Mouse (Mus musculus) retina, postnatal 7 days (tissue): ENCODE data around the gene Zfp53.
"Not testable (repeated sequence)": the region's sequence is repeated elsewhere in the genome, so short reads cannot be mapped to it uniquely, and the experiment has no call there.

Source experiments
- DNase-seq: peaks from one replicate; pipeline ENCODE4 v3.0.0-alpha.2; 2012; ENCODE audit warnings: low read depth, low spot score

Gene Zfp53

DNA sequence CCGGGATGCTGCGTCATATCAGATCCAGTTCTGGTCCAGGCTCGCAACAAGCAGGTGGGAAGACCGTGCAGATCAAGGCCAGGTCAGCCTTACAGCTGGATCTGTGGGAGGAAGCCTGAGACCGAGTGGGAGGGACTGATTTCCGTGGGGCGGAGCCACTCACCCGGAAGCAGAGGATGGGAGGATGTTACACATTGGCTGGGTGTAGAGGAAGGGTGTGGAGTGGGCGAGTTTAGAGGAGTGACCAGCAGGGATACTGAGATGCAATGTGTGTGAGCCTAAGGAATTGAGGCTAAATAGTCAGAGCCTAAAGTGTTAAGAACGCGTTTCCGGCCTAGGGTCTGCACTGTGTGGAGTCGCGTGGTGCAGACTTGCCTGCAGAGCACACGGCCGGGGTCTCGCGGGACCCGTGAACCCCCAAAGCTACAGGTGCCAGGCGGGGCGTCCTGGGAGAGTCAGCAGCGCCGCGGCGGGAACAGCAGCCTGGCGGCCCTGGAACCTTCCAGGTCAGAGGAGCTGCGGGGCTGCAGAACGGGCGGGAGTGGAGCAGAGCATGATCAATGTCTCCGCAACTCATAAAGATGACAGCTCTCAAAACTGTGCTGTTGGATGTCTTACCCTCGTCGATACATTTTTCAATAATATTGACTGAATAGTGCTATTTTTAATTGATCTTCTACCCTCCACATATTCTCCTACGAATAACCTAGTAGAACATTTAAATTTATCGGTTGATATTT is at the start of gene Zfp53:
Zfp53 (plus strand) TSS at position 239 of the 740 bp plus-strand sequence.
- DNase-seq, result peak; percentile 63

DNA sequence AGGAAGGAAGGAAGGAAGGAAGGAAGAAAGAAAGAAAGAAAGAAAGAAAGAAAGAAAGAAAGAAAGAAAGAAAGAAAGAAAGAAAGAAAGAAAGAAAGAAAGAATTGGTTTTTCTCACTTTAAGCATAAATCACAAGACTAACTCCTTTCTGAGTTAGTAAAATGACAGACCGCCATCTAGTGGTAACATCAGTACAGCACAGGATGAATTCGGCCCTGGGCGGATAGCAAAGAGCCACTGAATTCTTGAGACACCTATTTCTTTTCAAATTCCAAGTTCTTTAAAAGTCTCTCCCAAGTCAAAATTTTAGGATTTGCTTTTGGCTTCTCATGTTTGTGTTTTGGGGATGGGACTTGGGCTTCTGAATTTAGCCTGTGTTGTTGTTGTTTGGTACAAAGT is 39.1 kb upstream of the Zfp53 start:
- DNase-seq, result peak; percentile 57

- peak; percentile 76 for DNase-seq
Observed at GRCm38 (mm10) chr17:21450138-21450704, 38.6 kb upstream of the Zfp53 start, which contains the start of gene Zfp51. Zfp51 (plus strand) TSS chr17:21450374.

GRCm38 (mm10) chr17:21463550-21463949 is 25.2 kb upstream of the Zfp53 start:
- DNase-seq, result no peak

- no peak for DNase-seq
Observed at GRCm38 (mm10) chr17:21472032-21472652, 16.7 kb upstream of the Zfp53 start.

DNA sequence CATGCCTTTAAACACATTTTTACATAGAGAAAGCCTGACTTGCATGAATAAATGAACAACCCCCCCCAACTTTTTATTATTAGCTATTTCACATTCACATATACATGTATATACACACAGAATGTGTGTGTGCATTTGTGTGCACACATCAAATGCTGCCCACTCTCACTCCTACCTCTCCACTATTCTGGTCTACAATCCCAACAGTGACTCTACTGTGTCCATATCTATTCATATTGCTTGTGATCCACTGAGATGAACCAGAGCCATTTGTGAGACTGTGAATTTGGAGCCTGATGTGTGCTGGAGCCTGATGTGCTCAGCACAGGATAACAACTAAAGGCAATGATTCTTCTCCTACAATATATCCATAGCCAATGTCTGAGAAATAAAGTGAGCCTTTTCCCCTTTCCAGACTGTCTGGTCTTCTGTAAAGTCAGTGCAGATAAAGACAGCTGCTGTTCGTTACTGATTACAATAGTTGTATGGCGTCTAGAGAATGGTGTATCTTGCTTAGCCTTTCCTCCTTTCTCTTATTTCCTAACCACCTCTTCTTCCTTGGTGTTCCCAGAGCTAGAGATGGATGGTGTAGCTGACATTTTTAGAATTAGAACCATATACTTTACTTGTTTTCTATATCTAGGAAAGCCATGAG is 16.0 kb upstream of the Zfp53 start:
- no peak for DNase-seq

DNA sequence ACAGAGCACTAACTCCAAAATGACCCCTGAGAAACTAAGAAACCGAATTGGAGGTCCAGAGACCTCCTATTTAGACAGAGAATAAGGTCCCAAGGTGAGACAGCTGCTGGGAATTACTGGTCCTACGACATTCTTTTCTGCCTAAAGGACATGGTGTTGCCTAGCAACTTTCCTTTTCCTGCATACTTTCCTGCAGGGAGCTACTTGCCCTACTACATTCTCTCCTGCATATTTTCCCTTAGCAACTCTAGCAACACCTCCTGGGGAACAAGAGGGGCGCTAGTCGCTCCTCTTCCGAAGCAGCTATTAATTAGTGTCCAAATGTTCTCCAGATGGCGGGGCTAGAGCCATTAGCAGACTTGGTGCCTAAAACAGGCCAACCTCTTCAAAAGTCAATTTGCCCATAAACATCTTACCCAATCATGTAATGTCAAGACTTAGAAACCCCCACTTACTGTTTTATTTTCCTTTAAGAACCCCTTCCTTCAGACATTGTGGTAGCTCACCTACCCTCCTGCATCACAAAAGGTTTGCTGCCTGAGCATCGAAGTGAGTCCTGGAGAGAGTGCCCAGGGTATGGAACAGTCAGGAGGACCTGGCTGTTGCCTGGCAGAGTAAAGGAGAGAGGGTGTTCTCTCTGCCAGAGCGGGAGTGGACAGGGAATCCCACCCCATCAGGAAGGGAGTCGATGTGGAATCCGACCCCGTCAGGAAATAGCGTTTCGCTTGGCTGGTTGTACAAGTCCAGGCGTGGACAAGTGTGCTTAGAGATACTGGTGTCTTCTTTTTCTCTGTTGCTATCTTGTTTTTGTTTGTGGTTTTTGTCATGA is 15.2 kb upstream of the Zfp53 start:
- no peak for DNase-seq

GRCm38 (mm10) chr17:21474729-21475128 is 14.1 kb upstream of the Zfp53 start:
- DNase-seq, result not testable (repeated sequence)

DNA sequence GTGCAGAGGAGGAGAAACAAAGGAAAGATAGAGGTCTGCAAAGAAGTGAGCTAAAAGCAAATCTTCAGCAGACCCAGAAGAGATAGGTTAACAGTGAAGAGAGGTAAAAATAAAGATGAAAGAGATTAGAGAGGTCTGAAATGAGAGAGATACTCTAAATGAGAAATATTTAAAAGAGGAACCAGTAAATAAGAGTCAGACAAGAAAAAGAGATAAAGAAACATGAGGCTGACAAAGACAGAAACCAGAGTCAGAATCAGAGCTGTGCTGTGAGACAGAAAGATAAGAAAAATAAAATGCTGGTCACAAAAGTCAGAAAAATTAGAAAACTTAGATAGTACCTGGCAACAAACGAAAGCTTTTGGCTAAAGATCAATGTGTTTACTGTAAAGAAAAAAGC is 13.5 kb upstream of the Zfp53 start:
- DNase-seq, result not testable (repeated sequence)

DNA sequence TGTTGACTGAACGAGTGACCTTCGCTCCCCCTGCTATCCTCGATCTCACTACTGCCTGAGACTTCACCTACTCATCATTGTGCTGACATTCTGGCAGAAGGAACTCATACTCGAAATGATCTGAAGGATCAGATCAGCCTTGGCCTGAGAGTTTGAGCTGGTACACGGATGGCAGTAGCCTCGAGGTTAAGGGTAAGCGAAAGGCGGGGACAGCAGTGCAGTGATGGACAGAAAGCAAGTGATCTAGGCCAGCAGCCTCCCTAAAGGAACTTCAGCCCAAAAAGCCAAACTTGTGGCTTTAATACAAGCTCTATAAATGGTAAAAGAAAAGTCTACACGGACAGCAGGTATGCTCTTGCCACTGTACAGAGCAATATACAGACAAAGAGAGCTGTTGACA is 12.4 kb upstream of the Zfp53 start:
- not testable (repeated sequence) for DNase-seq

DNA sequence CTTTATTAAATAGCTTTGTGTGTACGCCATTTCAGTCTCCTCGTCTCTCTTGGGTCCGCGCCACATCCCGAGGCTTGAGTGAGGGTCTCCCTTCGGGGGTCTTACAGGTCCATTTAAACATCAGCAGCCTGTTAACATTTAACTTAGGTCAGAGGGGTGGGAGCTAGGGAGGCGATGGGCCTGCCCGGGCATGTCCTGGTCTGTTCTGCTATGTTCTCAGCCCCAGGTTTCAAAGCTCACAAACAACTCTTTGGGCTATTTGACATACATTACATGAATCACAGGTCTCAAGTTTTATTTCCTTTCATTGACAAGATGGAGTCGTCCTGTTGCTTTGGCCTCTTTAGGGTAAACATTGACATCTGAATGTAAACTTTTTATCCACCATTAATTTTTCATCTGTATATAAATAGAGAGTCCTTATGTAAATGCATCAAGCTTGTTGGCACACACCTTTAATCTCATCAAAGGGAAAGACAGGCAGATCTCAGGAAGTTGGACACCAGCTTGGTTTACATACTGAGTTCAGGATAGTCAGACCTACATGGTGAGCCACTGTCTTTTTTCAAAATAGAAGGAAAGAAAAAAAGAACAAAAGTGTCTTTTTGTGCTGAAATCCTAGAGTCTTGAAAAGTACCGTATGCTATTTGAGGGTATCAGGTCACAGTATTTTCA is 10.6 kb upstream of the Zfp53 start:
- DNase-seq, result not testable (repeated sequence)

- DNase-seq, result no peak
Observed at GRCm38 (mm10) chr17:21489500-21490001, 753 bp downstream of the Zfp53 start.

- no peak for DNase-seq
Observed at GRCm38 (mm10) chr17:21501365-21501764, 12.6 kb downstream of the Zfp53 start.

DNA sequence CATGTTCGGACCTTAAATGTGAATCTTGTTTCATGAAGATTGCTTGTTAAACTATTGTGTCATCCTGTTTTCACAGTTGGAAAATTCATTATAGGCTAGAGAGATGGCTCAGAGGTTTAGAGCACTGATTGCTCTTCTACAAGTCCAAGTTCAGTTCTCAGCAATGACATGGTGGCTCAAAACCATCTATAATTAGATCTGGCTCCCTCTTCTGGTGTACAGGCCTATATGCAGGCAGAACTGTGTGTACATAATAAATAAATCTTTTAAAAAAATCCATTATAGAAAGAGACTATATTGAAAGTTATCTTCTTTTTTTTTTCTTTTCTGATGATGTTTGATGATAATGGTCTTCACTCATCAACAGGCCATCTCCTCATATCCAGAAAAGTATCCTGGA is 15.7 kb downstream of the Zfp53 start:
- no peak for DNase-seq

DNA sequence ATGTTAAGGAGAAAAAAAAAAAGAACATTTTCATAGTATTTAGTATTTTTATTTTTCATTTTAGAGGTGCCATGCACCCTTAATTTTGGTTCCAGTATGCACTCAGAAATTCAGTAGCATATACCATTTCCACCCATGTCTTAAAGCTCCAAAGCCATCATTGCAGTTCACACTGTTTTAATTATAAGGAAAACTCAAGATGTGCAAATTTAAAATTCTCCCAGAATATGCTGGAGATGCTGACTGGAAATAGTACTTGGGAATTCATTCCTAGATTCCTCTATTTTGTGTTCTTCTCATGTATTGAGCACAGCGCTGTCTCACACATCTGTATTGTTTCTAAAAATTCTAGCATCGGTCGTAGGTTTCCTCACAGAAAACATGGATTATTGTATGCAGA is 17.5 kb downstream of the Zfp53 start:
- DNase-seq, result no peak

- no peak for DNase-seq
Observed at GRCm38 (mm10) chr17:21509756-21510155, 21.0 kb downstream of the Zfp53 start.

DNA sequence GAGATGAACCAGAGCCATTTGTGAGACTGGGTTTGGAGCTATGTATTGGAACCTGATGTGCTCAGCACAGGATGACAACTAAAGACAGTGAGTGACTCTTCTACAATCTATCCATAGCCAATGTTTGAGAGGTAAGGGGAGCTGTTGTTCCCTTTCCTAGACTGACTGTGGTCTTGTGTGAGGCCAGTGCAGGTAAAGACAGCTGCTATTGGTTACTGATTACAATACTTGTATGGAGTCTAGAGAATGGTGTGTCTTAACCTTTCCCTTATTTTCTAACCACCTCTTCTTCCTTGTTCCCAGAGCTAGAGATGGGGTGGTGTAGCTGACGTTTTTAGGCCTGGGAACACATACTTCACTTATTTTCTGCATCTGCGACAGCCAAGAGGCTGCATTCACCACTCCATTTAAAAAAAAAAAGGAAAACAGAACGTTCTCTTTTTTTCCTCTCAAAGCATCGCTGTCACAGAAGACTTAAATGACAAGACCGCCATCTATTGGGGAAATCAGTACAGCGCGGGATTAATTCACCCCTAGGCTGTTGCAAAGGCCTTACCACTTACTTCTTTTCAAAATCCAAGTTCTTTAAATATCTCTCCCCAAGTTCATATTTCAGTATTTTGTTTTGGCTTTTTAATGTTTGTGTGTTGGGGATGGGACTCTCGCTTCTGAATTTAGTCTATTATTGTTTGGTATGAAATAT is 26.8 kb downstream of the Zfp53 start:
- DNase-seq, result peak; percentile 62

- DNase-seq, result no peak
Observed at GRCm38 (mm10) chr17:21516201-21517129, 27.7 kb downstream of the Zfp53 start.

GRCm38 (mm10) chr17:21517130-21517671 is 28.4 kb downstream of the Zfp53 start:
- DNase-seq, result no peak
